Mouse (Mus musculus) hindbrain, embryonic 16.5 days (tissue): Measurements from ENCODE around the gene Oscp1. TPM values are rescaled to one million over a fixed set of nuclear protein-coding genes. Genes with fewer than 3 reads are reported as not detected.
"Not testable (repeated sequence)": the region's sequence is repeated elsewhere in the genome, so short reads cannot be mapped to it uniquely, and the experiment has no call there.

Experiments used
- ATAC-seq: fragments of 200-750 bp; cut with Nextera tagmentation; 2 replicates; pipeline ENCODE4 v1.8.0; 2017; ENCODE audit warnings: moderate TSS enrichment, moderate library complexity
- H3K27ac ChIP-seq: fragments of 300-500 bp; sonication (generic); 2 replicates; pipeline ENCODE4 v1.5.1; 2014; ENCODE audit warnings: low read depth, mild to moderate bottlenecking, control low read depth, low read length, moderate library complexity
- H3K27me3 ChIP-seq: fragments of 300-500 bp; sonication (generic); replicated peaks from 2 replicates; pipeline ENCODE4 v1.6.1; 2014; ENCODE audit warnings: low read length; ENCODE audit not compliant: control insufficient read depth, insufficient read depth
- H3K36me3 ChIP-seq: fragments of 300-500 bp; sonication (generic); 2 replicates; pipeline ENCODE4 v1.6.1; 2014; ENCODE audit warnings: mild to moderate bottlenecking, low read length, moderate library complexity, mixed read lengths; ENCODE audit not compliant: control insufficient read depth, insufficient read depth
- H3K4me1 ChIP-seq: fragments of 300-500 bp; sonication (generic); 2 replicates; pipeline ENCODE4 v1.6.1; 2014; ENCODE audit warnings: low read depth, low read length; ENCODE audit not compliant: control insufficient read depth, insufficient read depth
- H3K4me2 ChIP-seq: fragments of 300-500 bp; sonication (generic); 2 replicates; pipeline ENCODE4 v1.6.1; 2014; ENCODE audit warnings: mild to moderate bottlenecking, low read length, control low read depth, moderate library complexity
- H3K4me3 ChIP-seq: fragments of 300-500 bp; sonication (generic); 2 replicates; pipeline ENCODE4 v1.5.1; 2014; ENCODE audit warnings: mild to moderate bottlenecking, low read length, control low read depth, moderate library complexity
- H3K9ac ChIP-seq: fragments of 300-500 bp; sonication (generic); 2 replicates; pipeline ENCODE4 v1.6.1; 2014; ENCODE audit warnings: low read depth, mild to moderate bottlenecking, control low read depth, low read length, moderate library complexity
- H3K9me3 ChIP-seq: fragments of 300-500 bp; sonication (generic); 2 replicates; pipeline ENCODE4 v1.6.1; 2014; ENCODE audit warnings: mild to moderate bottlenecking, low read length, moderate library complexity; ENCODE audit not compliant: control insufficient read depth
- WGBS: fragments of 180-500 bp; shearing (Covaris S2); extraction: QIAGEN DNeasy Blood & Tissue Kit; methylation state at CpG from one replicate; pipeline ENCODE4 v1.1.7; 2014; 5-methylcytosine and 5-hydroxymethylcytosine counted together
- polyA plus RNA-seq: library from polyadenylated mRNA; unstranded; fragments of >200 nt; fragmentation: Nextera tagmentation; extraction: Ambion mirVana; gene quantifications from 2 replicates; pipeline ENCODE4 v1.2.1, GENCODE M21; 2015

Gene Oscp1
- polyA plus RNA-seq, 1 experiment from 2014 or later = 42.9 TPM

- 58% methylated on average over 14 of the region's 14 CpGs for WGBS
- not testable (repeated sequence) for H3K9ac ChIP-seq, ATAC-seq, H3K9me3 ChIP-seq, H3K27me3 ChIP-seq, H3K36me3 ChIP-seq, H3K27ac ChIP-seq, H3K4me1 ChIP-seq
- Histone ChIP-seq H3K4me3 (peak overlapping the region; percentile 72; the same call in 1 of the 2 replicates), H3K4me2 (peak overlapping the region; percentile 74)
Measured at GRCm38 (mm10) chr4:126095622-126096430, 37.5 kb downstream of the Oscp1 start.

- ATAC-seq = peak; percentile 97
- WGBS = 3% methylated on average over 35 of the region's 37 CpGs
- Histone ChIP-seq H3K4me2 (peak within 1 kb of the TSS; percentile 74), H3K27me3 (no peaks in the 10 kb centered on the region), H3K36me3 (no peaks in the 10 kb centered on the region), H3K9me3 (no peaks in the 10 kb centered on the region), H3K9ac (peak within 1 kb of the TSS; percentile 80), H3K4me1 (peaks cover 3% of the 10 kb centered on the region), H3K27ac (peak within 1 kb of the TSS; percentile 88), H3K4me3 (peak within 1 kb of the TSS; percentile 72)
Measured at GRCm38 (mm10) chr4:126096464-126097111, 38.2 kb downstream of the Oscp1 start, which contains the start of gene Lsm10. Gene Lsm10 (plus strand): TSS chr4:126096623.

- Histone ChIP-seq H3K27me3 (no peaks in the 10 kb centered on the region), H3K4me3 (no peak overlapping the region), H3K9me3 (no peaks in the 10 kb centered on the region), H3K27ac (no peak overlapping the region), H3K4me2 (no peak overlapping the region), H3K4me1 (peaks cover 5% of the 10 kb centered on the region), H3K9ac (no peak overlapping the region), H3K36me3 (no peaks in the 10 kb centered on the region)
- no peak for ATAC-seq
- WGBS = 96% methylated on average over 20 of the region's 20 CpGs
Measured at GRCm38 (mm10) chr4:126097711-126098253, 39.4 kb downstream of the Oscp1 start.

- ATAC-seq = no peak
- Histone ChIP-seq H3K9ac (no peak overlapping the region), H3K4me2 (no peak overlapping the region), H3K27ac (no peak overlapping the region), H3K27me3 (no peaks in the 10 kb centered on the region), H3K9me3 (no peaks in the 10 kb centered on the region), H3K4me3 (no peak overlapping the region), H3K4me1 (peaks cover 10% of the 10 kb centered on the region), H3K36me3 (no peaks in the 10 kb centered on the region)
- WGBS = 94% methylated on average over 3 of the region's 3 CpGs
Measured at GRCm38 (mm10) chr4:126099365-126099764, 41.0 kb downstream of the Oscp1 start.

GRCm38 (mm10) chr4:126100764-126101163 lies 42.4 kb downstream of the Oscp1 start:
- peaks cover 23% of the 10 kb centered on the region for H3K4me1 ChIP-seq
- H3K4me3 ChIP-seq = no peak overlapping the region
- no peaks in the 10 kb centered on the region for H3K27me3 ChIP-seq
- 90% methylated on average over 3 of the region's 3 CpGs for WGBS
- no peak for ATAC-seq
- H3K9ac ChIP-seq = no peak overlapping the region
- no peaks in the 10 kb centered on the region for H3K36me3 ChIP-seq
- no peak overlapping the region for H3K4me2 ChIP-seq
- no peak overlapping the region for H3K27ac ChIP-seq
- no peaks in the 10 kb centered on the region for H3K9me3 ChIP-seq

GRCm38 (mm10) chr4:126102061-126102841 lies 43.9 kb downstream of the Oscp1 start:
- no peak overlapping the region for H3K9ac ChIP-seq
- H3K4me3 ChIP-seq = no peak overlapping the region
- WGBS = 33% methylated on average over 7 of the region's 7 CpGs
- H3K9me3 ChIP-seq = no peaks in the 10 kb centered on the region
- no peaks in the 10 kb centered on the region for H3K36me3 ChIP-seq
- H3K4me2 ChIP-seq = peak overlapping the region; percentile 71
- H3K27me3 ChIP-seq = no peaks in the 10 kb centered on the region
- no peak for ATAC-seq
- peaks cover 26% of the 10 kb centered on the region for H3K4me1 ChIP-seq
- H3K27ac ChIP-seq = peak overlapping the region; percentile 81

- Histone ChIP-seq H3K27ac (peak overlapping the region; percentile 81), H3K9me3 (no peaks in the 10 kb centered on the region), H3K4me1 (peaks cover 32% of the 10 kb centered on the region), H3K4me2 (peak overlapping the region; percentile 71), H3K27me3 (no peaks in the 10 kb centered on the region), H3K36me3 (no peaks in the 10 kb centered on the region), H3K4me3 (peak overlapping the region; percentile 91), H3K9ac (peak overlapping the region; percentile 20)
- WGBS = under 1% methylated on average over 15 of the region's 15 CpGs
- peak; percentile 38 for ATAC-seq
Measured at GRCm38 (mm10) chr4:126103057-126103581, 44.8 kb downstream of the Oscp1 start.

- Histone ChIP-seq H3K36me3 (no peaks in the 10 kb centered on the region), H3K27me3 (no peaks in the 10 kb centered on the region), H3K4me2 (peak within 1 kb of the TSS; percentile 82), H3K4me1 (peaks cover 37% of the 10 kb centered on the region), H3K4me3 (peak within 1 kb of the TSS; percentile 91), H3K9ac (peak within 1 kb of the TSS; percentile 89), H3K9me3 (no peaks in the 10 kb centered on the region), H3K27ac (peak within 1 kb of the TSS; percentile 81)
- WGBS = under 1% methylated on average over 18 of the region's 34 CpGs
- peak; percentile 96 for ATAC-seq
Measured at GRCm38 (mm10) chr4:126103590-126104068, 45.3 kb downstream of the Oscp1 start, which contains the start of gene Stk40. Gene Stk40 (plus strand): TSS chr4:126103957.
